In the genomic region with DNA sequence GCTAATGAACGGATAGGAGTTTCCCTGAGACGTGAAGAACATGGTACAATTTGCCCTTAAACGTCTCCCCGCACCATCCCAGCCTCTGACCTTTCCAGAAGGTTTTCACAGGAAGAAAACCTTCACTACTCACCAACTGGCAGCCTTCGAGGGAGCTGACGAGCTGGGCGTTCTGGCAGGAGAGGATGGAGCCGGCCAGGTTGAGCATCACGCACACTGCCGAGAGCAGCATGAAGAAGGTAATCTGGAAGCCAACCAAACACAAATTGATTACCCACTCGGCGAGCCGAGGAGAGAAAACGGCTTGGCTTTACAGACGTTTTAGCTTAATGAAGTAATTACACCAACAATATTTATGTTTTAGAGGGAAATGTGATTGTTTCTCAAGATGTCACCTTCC, we compare ENCODE assay signal across 12 mouse cellular contexts. TPM values are rescaled to one million over a fixed set of nuclear protein-coding genes. Genes with fewer than 3 reads are reported as not detected.
A peak's percentile ranks its signal among the peaks of the same experiment; 100 is the strongest.
DNase-seq lines count a peak whose midpoint lies in the region; ATAC-seq and TF ChIP-seq lines count a peak whose summit lies in the region.
"Had no signal": no experiment of that assay in that cellular context is flagged by ENCODE, and none has a peak within 500 bp of the region (broad histone marks: within the 10 kb centered on the region; RNA-seq: fewer than 3 reads in every experiment).

No protein-coding gene starts in this region.

- no peak overlapping the region for H3K9ac ChIP-seq in forebrain, postnatal 0 days
- no peak overlapping the region for H3K9ac ChIP-seq in forebrain, embryonic 12.5 days
- no peak overlapping the region for H3K9ac ChIP-seq in embryonic facial prominence, embryonic 15.5 days
- H3K9ac ChIP-seq: heart, embryonic 12.5 days had no signal

- H3K27ac ChIP-seq in forebrain, postnatal 0 days (ENCODE audit: low read depth, low read length): no peak overlapping the region
- no peak overlapping the region for H3K27ac ChIP-seq in forebrain, embryonic 12.5 days
- peak overlapping the region; percentile 88 for H3K27ac ChIP-seq in embryonic facial prominence, embryonic 15.5 days (replicated peaks)

- peak overlapping the region; percentile 26 for H3K4me2 ChIP-seq in forebrain, postnatal 0 days (ENCODE audit: low read depth)
- no peak overlapping the region for H3K4me2 ChIP-seq in forebrain, embryonic 12.5 days
- H3K4me2 ChIP-seq in embryonic facial prominence, embryonic 15.5 days (replicated peaks): peak overlapping the region; percentile 45
- H3K4me2 ChIP-seq: heart, embryonic 12.5 days had no signal

- no peaks in the 10 kb centered on the region for H3K36me3 ChIP-seq in forebrain, postnatal 0 days (ENCODE audit: insufficient read depth)
- no peaks in the 10 kb centered on the region for H3K36me3 ChIP-seq in forebrain, embryonic 12.5 days (replicated peaks)
- H3K36me3 ChIP-seq in embryonic facial prominence, embryonic 15.5 days: no peaks in the 10 kb centered on the region
- H3K36me3 ChIP-seq: heart, embryonic 12.5 days had no signal

- no peak overlapping the region for H3K4me3 ChIP-seq in forebrain, postnatal 0 days (ENCODE audit: low read depth, low read length)
- no peak overlapping the region for H3K4me3 ChIP-seq in forebrain, embryonic 12.5 days (replicated peaks)
- peak overlapping the region; percentile 31 for H3K4me3 ChIP-seq in embryonic facial prominence, embryonic 15.5 days (replicated peaks)
- H3K4me3 ChIP-seq: heart, embryonic 12.5 days had no signal

- WGBS in forebrain, postnatal 0 days: 41% methylated on average over 15 of the region's 15 CpGs
- WGBS in forebrain, embryonic 12.5 days: 64% methylated on average over 15 of the region's 15 CpGs
- 35% methylated on average over 15 of the region's 15 CpGs for WGBS in embryonic facial prominence, embryonic 15.5 days

- ATAC-seq in forebrain, postnatal 0 days: no peak
- ATAC-seq in forebrain, embryonic 12.5 days (ENCODE audit: low FRiP score): no peak
- 0 out of 2 replicates have a peak, but pooled peaks have one; percentile 29 for ATAC-seq in embryonic facial prominence, embryonic 15.5 days (ENCODE audit: insufficient number of reproducible peaks, low FRiP score, low TSS enrichment, low read depth)

- H3K4me1 ChIP-seq in forebrain, postnatal 0 days (ENCODE audit: insufficient read depth): 0 out of 2 replicates have a peak, but pooled peaks cover 3% of the 10 kb centered on the region
- H3K4me1 ChIP-seq in forebrain, embryonic 12.5 days: no peaks in the 10 kb centered on the region
- H3K4me1 ChIP-seq in embryonic facial prominence, embryonic 15.5 days: no peaks in the 10 kb centered on the region
- H3K4me1 ChIP-seq: heart, embryonic 12.5 days had no signal

- TF ChIP-seq CTCF in forebrain, postnatal 0 days (IDR thresholded peaks at IDR 0.05; ENCODE audit: low read depth): no peak

- DNase-seq in forebrain, postnatal 0 days: no peak
- peak; percentile 15 for DNase-seq in retina, postnatal 1 day
- DNase-seq in retina, embryonic 14.5 days (ENCODE audit: low spot score): no peak
- DNase-seq in liver: no peak
- no peak for DNase-seq in thymus, postnatal 36 days
- DNase-seq in ovary, adult 18-20 months (ENCODE audit: low spot score): no peak
- DNase-seq: kidney, adult 11 months; layer of hippocampus, postnatal 36 days; lung, adult 2 months had no signal

- H3K27me3 ChIP-seq in forebrain, postnatal 0 days (ENCODE audit: insufficient read depth, low read length): no peaks in the 10 kb centered on the region
- H3K27me3 ChIP-seq in forebrain, embryonic 12.5 days: no peaks in the 10 kb centered on the region
- H3K27me3 ChIP-seq in embryonic facial prominence, embryonic 15.5 days: no peaks in the 10 kb centered on the region
- H3K27me3 ChIP-seq: heart, embryonic 12.5 days had no signal

- no peaks in the 10 kb centered on the region for H3K9me3 ChIP-seq in forebrain, postnatal 0 days (ENCODE audit: low read length)
- no peaks in the 10 kb centered on the region for H3K9me3 ChIP-seq in forebrain, embryonic 12.5 days
- H3K9me3 ChIP-seq in embryonic facial prominence, embryonic 15.5 days (replicated peaks): no peaks in the 10 kb centered on the region
- H3K9me3 ChIP-seq: heart, embryonic 12.5 days had no signal

RNA-seq across cellular contexts. Expression of gene Nsmce3, which starts 16.8 kb away (rescaled TPM):
- 16.2 and 20.5 TPM in 2 replicates for total RNA-seq in forebrain, postnatal 0 days (2014; rRNA removed)
- 8.2 and 10.2 TPM in 2 replicates for polyA plus RNA-seq in forebrain, postnatal 0 days (2015; fragmentation: Nextera tagmentation; extraction: Ambion mirVana)
- 10.4 and 10.7 TPM in 2 replicates for polyA plus RNA-seq in forebrain, embryonic 12.5 days (2016; fragmentation: Nextera tagmentation; extraction: Ambion mirVana)
- 11.8 and 12.7 TPM in 2 replicates for polyA plus RNA-seq in embryonic facial prominence, embryonic 15.5 days (2015; fragmentation: Nextera tagmentation; extraction: Ambion mirVana)
